Comparison of ENCODE assay signal across 7 mouse cellular contexts in genomic region chr2:120173718-120174117, GRCm38 (mm10). TPM values are rescaled to one million over a fixed set of nuclear protein-coding genes. Genes with fewer than 3 reads are reported as not detected.
DNase-seq lines count a peak whose midpoint lies in the region; ATAC-seq and TF ChIP-seq lines count a peak whose summit lies in the region.

No protein-coding gene starts in this region.

- 12% methylated on average over 10 of the region's 10 CpGs for WGBS in lung, embryonic 14.5 days

- peak; percentile 59 for DNase-seq in 416B (ENCODE audit: low read depth)
- DNase-seq in CD4-positive helper T cell, adult 2 months (ENCODE audit: low read depth, low spot score) = peak; percentile 51
- peak; percentile 85 for DNase-seq in brain, adult 2 months (ENCODE audit: low read depth, low spot score)
- peak; percentile 55 for DNase-seq in kidney, postnatal 14 days
- peak; percentile 80 for DNase-seq in lung, embryonic 14.5 days
- peak; percentile 57 to 67 for DNase-seq in right cerebral cortex, adult 2 months (ENCODE audit: low spot score in 2 of 2)

- H3K36me3 ChIP-seq in lung, embryonic 14.5 days (ENCODE audit: insufficient read depth) = no peaks in the 10 kb centered on the region

- TF ChIP-seq POLR2A in embryonic fibroblast, embryonic 13.5 days (IDR thresholded peaks at IDR 0.05; ENCODE audit: low read depth, low read length) = no peak

- no peak overlapping the region for H3K4me3 ChIP-seq in embryonic fibroblast, embryonic 13.5 days (ENCODE audit: insufficient read depth, low read length)
- no peak overlapping the region for H3K4me3 ChIP-seq in lung, embryonic 14.5 days (ENCODE audit: low read depth, low read length)

- no peaks in the 10 kb centered on the region for H3K9me3 ChIP-seq in lung, embryonic 14.5 days (ENCODE audit: low read depth, low read length)

- H3K9ac ChIP-seq in lung, embryonic 14.5 days = no peak overlapping the region

- peak overlapping the region; percentile 20; the same call in 1 of the 2 replicates for H3K4me2 ChIP-seq in lung, embryonic 14.5 days

- ATAC-seq in lung, embryonic 14.5 days (ENCODE audit: insufficient read depth) = no peak

- TF ChIP-seq CTCF in embryonic fibroblast, embryonic 13.5 days (IDR thresholded peaks at IDR 0.05; ENCODE audit: borderline replicate concordance, insufficient read depth, low read length) = peak; percentile 53
- peak; percentile 90 for TF ChIP-seq CTCF in lung, embryonic 14.5 days (IDR thresholded peaks at IDR 0.05; ENCODE audit: low read depth)

- H3K27ac ChIP-seq in embryonic fibroblast, embryonic 13.5 days (ENCODE audit: insufficient read depth, low read length) = no peak overlapping the region
- H3K27ac ChIP-seq in lung, embryonic 14.5 days (ENCODE audit: low read depth) = no peak overlapping the region

- no peaks in the 10 kb centered on the region for H3K4me1 ChIP-seq in embryonic fibroblast, embryonic 13.5 days (ENCODE audit: control insufficient read depth, insufficient read depth, low read length)
- H3K4me1 ChIP-seq in lung, embryonic 14.5 days (ENCODE audit: insufficient read depth) = no peaks in the 10 kb centered on the region

- H3K27me3 ChIP-seq in lung, embryonic 14.5 days (ENCODE audit: insufficient read depth, low read length) = no peaks in the 10 kb centered on the region

RNA-seq across cellular contexts. Expression of gene Ehd4, which starts 19.3 kb away (rescaled TPM):
- polyA plus RNA-seq in embryonic fibroblast, embryonic 13.5 days (2011; ENCODE audit: insufficient read length, low read depth, missing spikeins) = 19.5 and 22.9 TPM in 2 replicates
- polyA plus RNA-seq in lung, embryonic 14.5 days (2014; fragmentation: Nextera tagmentation; extraction: Ambion mirVana) = 60.7 and 62.9 TPM in 2 replicates
